Comparison of ENCODE assay signal across 10 mouse cellular contexts in genomic region chr2:166021642-166022041, GRCm38 (mm10). TPM values are rescaled to one million over a fixed set of nuclear protein-coding genes. Genes with fewer than 3 reads are reported as not detected.
DNase-seq lines count a peak whose midpoint lies in the region; ATAC-seq lines count a peak whose summit lies in the region.
"Had no signal": no experiment of that assay in that cellular context is flagged by ENCODE, and none has a peak within 500 bp of the region (broad histone marks: within the 10 kb centered on the region; RNA-seq: fewer than 3 reads in every experiment).

No protein-coding gene starts in this region.

- H3K4me2 ChIP-seq in stomach, embryonic 16.5 days (ENCODE audit: low read depth, low read length) = no peak overlapping the region
- H3K4me2 ChIP-seq: embryonic facial prominence, embryonic 13.5 days; liver, embryonic 15.5 days had no signal

- H3K4me3 ChIP-seq in stomach, embryonic 16.5 days (replicated peaks; ENCODE audit: low read length) = no peak overlapping the region
- H3K4me3 ChIP-seq: embryonic facial prominence, embryonic 13.5 days; liver, embryonic 15.5 days had no signal

- H3K36me3 ChIP-seq in stomach, embryonic 16.5 days (ENCODE audit: control insufficient read depth, insufficient read depth, low read length) = no peaks in the 10 kb centered on the region
- H3K36me3 ChIP-seq: embryonic facial prominence, embryonic 13.5 days; liver, embryonic 15.5 days had no signal

- no peak overlapping the region for H3K9ac ChIP-seq in stomach, embryonic 16.5 days (ENCODE audit: low read length)
- H3K9ac ChIP-seq: embryonic facial prominence, embryonic 13.5 days; liver, embryonic 15.5 days had no signal

- WGBS in stomach, embryonic 16.5 days = 30% methylated on average over 3 of the region's 3 CpGs

- ATAC-seq in stomach, embryonic 16.5 days (ENCODE audit: insufficient read depth, low FRiP score) = no peak

- H3K9me3 ChIP-seq in stomach, embryonic 16.5 days (replicated peaks; ENCODE audit: control insufficient read depth, low read length) = no peaks in the 10 kb centered on the region
- H3K9me3 ChIP-seq: embryonic facial prominence, embryonic 13.5 days; liver, embryonic 15.5 days had no signal

- DNase-seq in cerebellum, postnatal 10 days = peak; percentile 56 to 67
- no peak for DNase-seq in cerebellum, adult 9-11 months
- DNase-seq in right cerebral cortex, adult 2 months (ENCODE audit: low spot score in 2 of 2) = peak; percentile 31 to 37
- DNase-seq in right cerebral cortex, postnatal 36 days (ENCODE audit: low spot score in 2 of 2) = no peak
- DNase-seq in kidney, adult 9 months = peak; percentile 87
- DNase-seq in gastrocnemius, adult 18-20 months (ENCODE audit: low spot score) = no peak
- DNase-seq in frontal cortex, postnatal 25 days (ENCODE audit: low spot score in 2 of 2) = no peak

- no peaks in the 10 kb centered on the region for H3K27me3 ChIP-seq in stomach, embryonic 16.5 days (ENCODE audit: control insufficient read depth, insufficient read depth, low read length)
- H3K27me3 ChIP-seq: embryonic facial prominence, embryonic 13.5 days; liver, embryonic 15.5 days had no signal

- 0 out of 2 replicates have a peak overlapping the region, but pooled peaks have one; percentile 49 for H3K27ac ChIP-seq in stomach, embryonic 16.5 days (ENCODE audit: low read length)
- H3K27ac ChIP-seq: liver, embryonic 15.5 days had no signal

- H3K4me1 ChIP-seq in stomach, embryonic 16.5 days (ENCODE audit: control insufficient read depth, insufficient read depth, low read length) = peaks cover 25% of the 10 kb centered on the region

RNA-seq across cellular contexts. Expression of gene Ncoa3, which starts 29.2 kb away (rescaled TPM):
- polyA plus RNA-seq in stomach, embryonic 16.5 days (2015; fragmentation: Nextera tagmentation; extraction: Ambion mirVana) = 15.7 and 15.9 TPM in 2 replicates
- total RNA-seq in gastrocnemius, adult 18-20 months (2021) = 10 to 100 TPM; 14.6 to 20.4 TPM

Comparison
In these comparisons a context has a peak if more than half of its experiments do, and no peak if none do; other contexts are left out.
1. DNase-seq: peak in cerebellum, postnatal 10 days (2 of 2), right cerebral cortex, adult 2 months (2 of 2) and kidney, adult 9 months (single experiment); none in cerebellum, adult 9-11 months (single experiment), right cerebral cortex, postnatal 36 days (0 of 2), gastrocnemius, adult 18-20 months (single experiment) and frontal cortex, postnatal 25 days (0 of 2).